Mouse (Mus musculus): ENCODE results near the gene Rptor. TPM values are rescaled to one million over a fixed set of nuclear protein-coding genes. Genes with fewer than 3 reads are reported as not detected.
A peak's percentile ranks its signal among the peaks of the same experiment; 100 is the strongest.

Rptor gene
- polyA plus RNA-seq, 1 experiment from 2014 or later = 9.8 TPM

DNA sequence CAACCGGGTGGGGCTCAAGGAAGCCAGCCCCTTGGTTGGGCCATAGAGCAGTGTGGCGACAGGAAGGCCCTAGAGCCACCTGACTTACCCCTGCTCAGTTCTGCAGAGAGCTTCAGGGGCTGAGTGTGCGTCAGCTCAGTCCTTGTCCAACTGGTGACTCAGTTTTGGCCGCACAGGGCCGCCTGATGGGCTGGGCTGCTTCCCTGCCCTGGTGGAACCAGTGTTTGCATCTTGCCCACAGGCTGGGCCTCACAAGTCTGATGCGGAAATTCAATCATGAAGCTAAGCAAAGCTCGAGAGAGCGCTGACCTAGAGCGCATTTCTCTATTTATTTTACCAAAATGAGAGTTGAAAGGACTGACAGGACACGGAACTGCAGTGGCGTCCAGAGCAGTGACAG lies 296.3 kb downstream of the Rptor start:
- Histone ChIP-seq H3K9ac (ENCODE audit: low read depth, low read length) (no peak overlapping the region), H3K36me3 (ENCODE audit: control insufficient read depth, insufficient read depth, low read length) (peaks cover 12% of the 10 kb centered on the region), H3K4me1 (ENCODE audit: control insufficient read depth, insufficient read depth, low read length) (no peaks in the 10 kb centered on the region), H3K4me2 (no peak overlapping the region), H3K4me3 (ENCODE audit: low read depth, low read length) (no peak overlapping the region), H3K9me3 (replicated peaks; ENCODE audit: control insufficient read depth, low read length) (no peaks in the 10 kb centered on the region), H3K27ac (ENCODE audit: low read depth, low read length) (no peak overlapping the region), H3K27me3 (ENCODE audit: control insufficient read depth, insufficient read depth, low read length) (no peaks in the 10 kb centered on the region)
- 84% methylated on average over 11 of the region's 11 CpGs for WGBS (ENCODE audit: insufficient replicate concordance)
- ATAC-seq (replicated peaks; ENCODE audit: insufficient number of reproducible peaks, low FRiP score, low TSS enrichment) = no peak

DNA sequence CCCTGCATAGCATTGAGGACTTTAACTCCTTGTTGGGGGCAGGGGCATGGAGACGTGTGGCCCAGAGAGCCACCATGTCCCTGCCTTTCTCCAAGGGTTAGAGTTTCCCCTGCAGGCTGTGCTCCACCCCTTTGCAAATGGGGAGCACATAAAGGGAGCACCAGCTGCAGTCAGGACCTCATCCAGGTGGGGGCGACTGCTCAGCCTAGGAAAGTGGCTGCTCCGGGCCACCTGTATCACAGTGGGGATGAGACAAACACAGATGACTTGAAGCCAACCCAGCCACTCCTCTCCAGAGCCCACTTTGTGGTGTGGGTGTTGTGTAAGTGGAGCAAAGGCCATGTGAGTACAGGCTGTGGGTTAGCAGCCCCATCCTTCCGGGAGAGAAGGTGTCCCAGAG lies 298.5 kb downstream of the Rptor start:
- no peak for ATAC-seq (replicated peaks; ENCODE audit: insufficient number of reproducible peaks, low FRiP score, low TSS enrichment)
- H3K9me3 ChIP-seq (replicated peaks; ENCODE audit: control insufficient read depth, low read length) = no peaks in the 10 kb centered on the region
- H3K4me1 ChIP-seq (ENCODE audit: control insufficient read depth, insufficient read depth, low read length) = no peaks in the 10 kb centered on the region
- no peak overlapping the region for H3K4me3 ChIP-seq (ENCODE audit: low read depth, low read length)
- WGBS (ENCODE audit: insufficient replicate concordance) = 69% methylated on average over 4 of the region's 4 CpGs
- H3K4me2 ChIP-seq = no peak overlapping the region
- peaks cover 5% of the 10 kb centered on the region; the same call in 1 of the 2 replicates for H3K27me3 ChIP-seq (ENCODE audit: control insufficient read depth, insufficient read depth, low read length)
- H3K36me3 ChIP-seq (ENCODE audit: control insufficient read depth, insufficient read depth, low read length) = peaks cover 5% of the 10 kb centered on the region; the same call in 1 of the 2 replicates
- no peak overlapping the region for H3K27ac ChIP-seq (ENCODE audit: low read depth, low read length)
- no peak overlapping the region for H3K9ac ChIP-seq (ENCODE audit: low read depth, low read length)

DNA sequence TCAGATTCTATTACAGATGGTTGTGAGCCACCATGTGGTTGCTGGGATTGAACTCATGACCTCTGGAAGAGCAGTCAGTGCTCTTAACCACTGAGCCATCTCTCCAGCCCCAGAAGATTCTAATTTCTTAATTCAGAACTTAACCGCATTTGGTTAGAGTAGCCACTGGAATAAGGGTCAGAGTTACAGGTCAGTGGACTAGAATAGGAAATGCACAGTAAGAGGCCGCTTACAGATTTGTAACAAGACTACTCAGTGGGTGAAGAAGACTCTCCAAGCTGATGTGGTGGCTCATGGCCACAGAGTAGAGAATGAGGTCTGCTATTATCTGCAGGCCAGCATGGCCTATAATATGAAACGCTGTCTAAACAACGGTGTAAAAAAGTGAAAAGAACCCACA lies 300.2 kb downstream of the Rptor start:
- Histone ChIP-seq H3K9ac (ENCODE audit: low read depth, low read length) (no peak overlapping the region), H3K27me3 (ENCODE audit: control insufficient read depth, insufficient read depth, low read length) (peaks cover 14% of the 10 kb centered on the region; the same call in 1 of the 2 replicates), H3K9me3 (replicated peaks; ENCODE audit: control insufficient read depth, low read length) (no peaks in the 10 kb centered on the region), H3K4me2 (no peak overlapping the region), H3K36me3 (ENCODE audit: control insufficient read depth, insufficient read depth, low read length) (no peaks in the 10 kb centered on the region), H3K4me3 (ENCODE audit: low read depth, low read length) (no peak overlapping the region), H3K27ac (ENCODE audit: low read depth, low read length) (no peak overlapping the region), H3K4me1 (ENCODE audit: control insufficient read depth, insufficient read depth, low read length) (no peaks in the 10 kb centered on the region)
- ATAC-seq (replicated peaks; ENCODE audit: insufficient number of reproducible peaks, low FRiP score, low TSS enrichment) = no peak
- 85% methylated on average over 4 of the region's 4 CpGs for WGBS (ENCODE audit: insufficient replicate concordance)

DNA sequence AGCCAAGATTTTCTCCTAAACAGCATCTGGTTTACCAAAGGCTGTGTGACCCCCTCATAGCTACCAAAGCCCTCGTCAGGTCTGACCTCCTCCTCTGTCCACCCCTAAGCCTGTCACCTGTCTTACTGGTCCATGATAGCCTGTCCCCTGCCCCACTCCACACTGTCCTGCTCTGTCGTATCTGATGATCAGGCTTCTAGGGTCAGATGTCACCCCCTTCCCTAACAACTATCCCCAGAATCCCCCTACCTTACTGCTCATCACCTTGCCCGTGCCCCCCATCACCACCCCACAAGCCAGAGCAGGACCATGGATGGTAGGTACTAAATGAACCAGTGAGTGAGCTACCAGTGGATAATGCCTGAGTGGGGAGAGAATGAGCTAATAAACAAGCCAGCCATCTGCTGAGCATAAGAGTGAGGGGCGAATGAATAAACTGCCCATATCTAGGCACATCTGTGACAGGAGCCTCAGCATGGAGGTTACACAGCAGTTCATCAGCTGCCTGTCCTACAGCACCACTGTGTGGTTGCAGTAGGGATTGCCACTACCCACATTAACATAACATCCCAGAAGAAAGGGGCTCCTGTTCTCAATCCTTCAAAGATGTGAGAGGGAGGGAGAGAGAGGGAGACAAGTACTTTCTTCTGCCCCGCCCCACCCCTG lies 302.0 kb downstream of the Rptor start:
- ATAC-seq (replicated peaks; ENCODE audit: insufficient number of reproducible peaks, low FRiP score, low TSS enrichment) = no peak
- Histone ChIP-seq H3K27me3 (ENCODE audit: control insufficient read depth, insufficient read depth, low read length) (peaks cover 14% of the 10 kb centered on the region; the same call in 1 of the 2 replicates), H3K9ac (ENCODE audit: low read depth, low read length) (no peak overlapping the region), H3K4me1 (ENCODE audit: control insufficient read depth, insufficient read depth, low read length) (peaks cover 6% of the 10 kb centered on the region; the same call in 1 of the 2 replicates), H3K36me3 (ENCODE audit: control insufficient read depth, insufficient read depth, low read length) (no peaks in the 10 kb centered on the region), H3K4me3 (ENCODE audit: low read depth, low read length) (no peak overlapping the region), H3K4me2 (no peak overlapping the region), H3K9me3 (replicated peaks; ENCODE audit: control insufficient read depth, low read length) (no peaks in the 10 kb centered on the region), H3K27ac (ENCODE audit: low read depth, low read length) (no peak overlapping the region)
- WGBS (ENCODE audit: insufficient replicate concordance) = 31% methylated on average over 5 of the region's 5 CpGs

DNA sequence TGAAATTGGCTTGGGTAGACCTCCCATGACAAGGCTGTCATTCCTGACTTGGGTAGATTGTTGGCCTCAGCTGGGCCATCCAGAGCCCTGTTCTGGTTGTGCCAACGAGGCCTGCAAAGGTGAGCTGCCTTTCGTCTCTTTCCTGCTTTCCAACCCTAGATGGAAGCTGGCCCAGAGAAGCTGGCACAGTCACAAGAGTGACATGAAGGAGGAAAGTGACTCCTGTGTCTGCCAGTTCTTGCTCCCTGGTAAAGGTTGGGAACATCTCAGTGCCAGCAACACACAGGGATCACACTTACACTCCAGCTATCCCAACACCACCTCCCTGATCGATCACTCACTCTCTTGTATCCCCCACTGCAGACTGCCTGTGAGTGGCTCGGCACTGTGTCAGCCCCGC lies 303.1 kb downstream of the Rptor start:
- 80% methylated on average over 5 of the region's 5 CpGs for WGBS (ENCODE audit: insufficient replicate concordance)
- ATAC-seq (replicated peaks; ENCODE audit: insufficient number of reproducible peaks, low FRiP score, low TSS enrichment) = no peak
- Histone ChIP-seq H3K9ac (ENCODE audit: low read depth, low read length) (no peak overlapping the region), H3K4me2 (no peak overlapping the region), H3K4me1 (ENCODE audit: control insufficient read depth, insufficient read depth, low read length) (peaks cover 13% of the 10 kb centered on the region), H3K27ac (ENCODE audit: low read depth, low read length) (no peak overlapping the region), H3K4me3 (ENCODE audit: low read depth, low read length) (no peak overlapping the region), H3K9me3 (replicated peaks; ENCODE audit: control insufficient read depth, low read length) (no peaks in the 10 kb centered on the region), H3K36me3 (ENCODE audit: control insufficient read depth, insufficient read depth, low read length) (no peaks in the 10 kb centered on the region), H3K27me3 (ENCODE audit: control insufficient read depth, insufficient read depth, low read length) (peaks cover 14% of the 10 kb centered on the region; the same call in 1 of the 2 replicates)

DNA sequence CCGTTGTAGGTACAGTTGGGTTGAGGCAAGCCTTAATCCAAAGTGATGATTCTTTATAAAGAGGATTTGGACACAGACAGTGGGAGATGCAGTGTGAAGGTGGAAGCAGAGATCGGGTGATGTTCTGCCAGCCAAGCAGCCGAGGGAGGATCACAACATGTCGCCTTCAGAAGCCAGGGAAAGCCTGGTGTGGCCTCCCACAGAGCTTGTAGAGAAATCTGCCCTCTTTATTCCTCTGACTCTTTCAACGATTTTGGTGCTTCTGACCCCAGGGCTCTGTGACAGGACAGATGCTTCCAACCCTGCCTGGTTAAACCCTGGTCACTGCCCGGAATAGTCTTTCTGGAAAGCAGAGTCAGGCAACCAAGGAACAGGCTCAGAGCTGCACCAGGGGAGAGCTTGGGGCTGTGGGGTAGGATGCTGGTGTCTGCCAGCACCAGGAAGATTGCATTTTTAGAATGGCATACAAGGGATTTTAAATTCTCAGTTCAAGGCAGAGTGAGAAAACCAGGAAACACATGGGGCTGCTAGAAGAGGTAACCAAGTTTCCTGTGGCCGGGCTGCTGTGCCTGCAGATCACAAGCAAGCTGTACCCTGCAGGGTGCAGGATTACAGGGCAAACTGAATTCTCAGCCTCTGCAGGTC lies 304.4 kb downstream of the Rptor start:
- no peak for ATAC-seq (replicated peaks; ENCODE audit: insufficient number of reproducible peaks, low FRiP score, low TSS enrichment)
- H3K36me3 ChIP-seq (ENCODE audit: control insufficient read depth, insufficient read depth, low read length) = no peaks in the 10 kb centered on the region
- no peak overlapping the region for H3K4me3 ChIP-seq (ENCODE audit: low read depth, low read length)
- 29% methylated on average over 7 of the region's 7 CpGs for WGBS (ENCODE audit: insufficient replicate concordance)
- peaks cover 13% of the 10 kb centered on the region for H3K4me1 ChIP-seq (ENCODE audit: control insufficient read depth, insufficient read depth, low read length)
- H3K4me2 ChIP-seq = no peak overlapping the region
- H3K27ac ChIP-seq (ENCODE audit: low read depth, low read length) = no peak overlapping the region
- H3K9me3 ChIP-seq (replicated peaks; ENCODE audit: control insufficient read depth, low read length) = no peaks in the 10 kb centered on the region
- peaks cover 14% of the 10 kb centered on the region; the same call in 1 of the 2 replicates for H3K27me3 ChIP-seq (ENCODE audit: control insufficient read depth, insufficient read depth, low read length)
- no peak overlapping the region for H3K9ac ChIP-seq (ENCODE audit: low read depth, low read length)

DNA sequence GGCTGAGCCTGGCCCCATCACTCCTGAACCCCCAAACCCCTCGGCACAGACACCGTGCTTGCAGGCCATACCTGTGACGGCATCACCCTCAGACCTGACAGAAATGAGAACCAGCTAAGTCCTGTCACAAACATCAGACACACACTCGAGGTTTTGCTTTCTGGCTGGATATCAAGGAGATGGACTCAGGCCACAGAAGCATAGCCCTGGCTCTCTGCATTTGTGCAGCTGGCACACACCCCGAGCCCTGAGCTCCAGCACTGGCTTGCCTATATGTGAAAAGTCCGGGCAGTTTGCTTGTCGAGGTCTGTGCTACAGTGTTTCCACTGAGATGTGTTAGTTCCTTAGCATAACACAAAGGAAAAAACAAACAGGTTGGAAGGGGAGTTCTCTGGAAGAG lies 305.0 kb downstream of the Rptor start:
- ATAC-seq (replicated peaks; ENCODE audit: insufficient number of reproducible peaks, low FRiP score, low TSS enrichment) = no peak

DNA sequence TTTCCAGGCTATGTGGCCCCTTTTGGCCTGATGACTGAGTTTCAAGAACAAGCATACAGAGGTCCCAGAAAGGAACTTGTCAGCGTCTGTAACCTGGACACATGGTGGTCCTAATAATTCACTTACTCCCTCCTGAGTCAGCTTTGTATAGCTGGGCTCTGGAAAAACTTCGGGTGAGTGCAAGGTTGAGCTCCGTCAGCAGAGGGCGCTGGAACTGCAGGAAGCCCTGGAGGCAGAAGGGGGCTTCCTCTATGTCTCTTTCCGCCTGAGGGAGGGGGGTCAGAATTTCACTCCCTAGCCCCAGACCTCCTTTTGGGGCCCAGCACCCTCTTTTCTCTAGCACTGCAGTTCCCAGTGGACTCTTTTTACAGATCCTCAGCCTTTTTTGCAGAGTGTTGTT lies 306.7 kb downstream of the Rptor start:
- Histone ChIP-seq H3K36me3 (ENCODE audit: control insufficient read depth, insufficient read depth, low read length) (no peaks in the 10 kb centered on the region), H3K9ac (ENCODE audit: low read depth, low read length) (peak overlapping the region; percentile 59; the same call in 1 of the 2 replicates), H3K9me3 (replicated peaks; ENCODE audit: control insufficient read depth, low read length) (no peaks in the 10 kb centered on the region), H3K4me3 (ENCODE audit: low read depth, low read length) (no peak overlapping the region), H3K4me2 (peak overlapping the region; percentile 44), H3K4me1 (ENCODE audit: control insufficient read depth, insufficient read depth, low read length) (peaks cover 20% of the 10 kb centered on the region), H3K27ac (ENCODE audit: low read depth, low read length) (no peak overlapping the region), H3K27me3 (ENCODE audit: control insufficient read depth, insufficient read depth, low read length) (peaks cover 14% of the 10 kb centered on the region; the same call in 1 of the 2 replicates)
- whole genome bisulfite sequencing (ENCODE audit: insufficient replicate concordance) = 5% methylated on average over 5 of the region's 5 CpGs
- no peak for ATAC-seq (replicated peaks; ENCODE audit: insufficient number of reproducible peaks, low FRiP score, low TSS enrichment)

More for the DNA sequence above, 305.0 kb downstream of the Rptor start:
- H3K4me3 ChIP-seq (ENCODE audit: low read depth, low read length) = no peak overlapping the region
- 40% methylated on average over 7 of the region's 7 CpGs for whole genome bisulfite sequencing (ENCODE audit: insufficient replicate concordance)
- no peak overlapping the region for H3K4me2 ChIP-seq
- H3K27me3 ChIP-seq (ENCODE audit: control insufficient read depth, insufficient read depth, low read length) = peaks cover 14% of the 10 kb centered on the region; the same call in 1 of the 2 replicates
- H3K36me3 ChIP-seq (ENCODE audit: control insufficient read depth, insufficient read depth, low read length) = no peaks in the 10 kb centered on the region
- no peak overlapping the region for H3K27ac ChIP-seq (ENCODE audit: low read depth, low read length)
- peaks cover 13% of the 10 kb centered on the region for H3K4me1 ChIP-seq (ENCODE audit: control insufficient read depth, insufficient read depth, low read length)
- H3K9ac ChIP-seq (ENCODE audit: low read depth, low read length) = no peak overlapping the region
- no peaks in the 10 kb centered on the region for H3K9me3 ChIP-seq (replicated peaks; ENCODE audit: control insufficient read depth, low read length)
